Mouse (Mus musculus) midbrain, embryonic 16.5 days (tissue): ENCODE measurements around the gene Lonp2. TPM values are rescaled to one million over a fixed set of nuclear protein-coding genes. Genes with fewer than 3 reads are reported as not detected.

ENCODE experiments used
- ATAC-seq: fragments of 200-750 bp; cut with Nextera tagmentation; 2 replicates; pipeline ENCODE4 v1.8.0; 2017; ENCODE audit warnings: moderate TSS enrichment
- H3K27ac ChIP-seq: fragments of 300-500 bp; sonication (generic); 2 replicates; pipeline ENCODE4 v1.5.1; 2014; ENCODE audit warnings: mild to moderate bottlenecking, low read length, mixed read lengths
- H3K27me3 ChIP-seq: fragments of 300-500 bp; sonication (generic); 2 replicates; pipeline ENCODE4 v1.6.1; 2014; ENCODE audit warnings: low read depth, low read length, mixed read lengths; ENCODE audit not compliant: control insufficient read depth, insufficient read depth
- H3K36me3 ChIP-seq: fragments of 300-500 bp; sonication (generic); 2 replicates; pipeline ENCODE4 v1.6.1; 2014; ENCODE audit warnings: mild to moderate bottlenecking, low read length, moderate library complexity, mixed read lengths; ENCODE audit not compliant: control insufficient read depth, insufficient read depth
- H3K4me1 ChIP-seq: fragments of 300-500 bp; sonication (generic); 2 replicates; pipeline ENCODE4 v1.6.1; 2014; ENCODE audit warnings: mild to moderate bottlenecking, low read length, mixed read lengths; ENCODE audit not compliant: control insufficient read depth, insufficient read depth
- H3K4me2 ChIP-seq: fragments of 300-500 bp; sonication (generic); 2 replicates; pipeline ENCODE4 v1.6.1; 2014; ENCODE audit warnings: mild to moderate bottlenecking, low read length, mixed read lengths
- H3K4me3 ChIP-seq: fragments of 300-500 bp; sonication (generic); 2 replicates; pipeline ENCODE4 v1.5.1; 2014; ENCODE audit warnings: low read depth, mild to moderate bottlenecking, low read length, moderate library complexity, mixed read lengths
- H3K9ac ChIP-seq: fragments of 300-500 bp; sonication (generic); 2 replicates; pipeline ENCODE4 v1.6.1; 2014; ENCODE audit warnings: low read depth, low read length, mixed read lengths
- H3K9me3 ChIP-seq: fragments of 300-500 bp; sonication (generic); replicated peaks from 2 replicates; pipeline ENCODE4 v1.6.1; 2014; ENCODE audit warnings: mild to moderate bottlenecking, low read length, mixed read lengths; ENCODE audit not compliant: control insufficient read depth, poor library complexity, severe bottlenecking
- WGBS: fragments of 180-500 bp; shearing (Covaris S2); extraction: QIAGEN DNeasy Blood & Tissue Kit; methylation state at CpG from one replicate; pipeline ENCODE4 v1.1.7; 2014; 5-methylcytosine and 5-hydroxymethylcytosine counted together
- polyA plus RNA-seq: library from polyadenylated mRNA; unstranded; fragments of >200 nt; fragmentation: Nextera tagmentation; extraction: Ambion mirVana; gene quantifications from 2 replicates; pipeline ENCODE4 v1.2.1, GENCODE M21; 2015

The Lonp2 gene
- polyA plus RNA-seq, 1 experiment from 2014 or later = 84.8 TPM

- H3K4me3 ChIP-seq = no peak overlapping the region
- H3K27me3 ChIP-seq = no peaks in the 10 kb centered on the region
- no peak overlapping the region for H3K27ac ChIP-seq
- H3K4me1 ChIP-seq = no peaks in the 10 kb centered on the region
- ATAC-seq = no peak
- peaks cover 18% of the 10 kb centered on the region for H3K36me3 ChIP-seq
- H3K9me3 ChIP-seq = no peaks in the 10 kb centered on the region
- H3K4me2 ChIP-seq = no peak overlapping the region
- H3K9ac ChIP-seq = no peak overlapping the region
- 88% methylated on average over 4 of the region's 4 CpGs for WGBS
These were observed 15.1 kb downstream of the Lonp2 start for GRCm38 (mm10) chr8:86638981-86639380.

GRCm38 (mm10) chr8:86642682-86643081 lies 18.8 kb downstream of the Lonp2 start:
- Histone ChIP-seq H3K36me3 (peaks cover 11% of the 10 kb centered on the region), H3K4me3 (no peak overlapping the region), H3K9ac (no peak overlapping the region), H3K27me3 (no peaks in the 10 kb centered on the region), H3K9me3 (no peaks in the 10 kb centered on the region), H3K4me1 (no peaks in the 10 kb centered on the region), H3K4me2 (no peak overlapping the region), H3K27ac (no peak overlapping the region)
- ATAC-seq = no peak
- 89% methylated on average over 3 of the region's 3 CpGs for WGBS

GRCm38 (mm10) chr8:86644661-86645060 lies 20.8 kb downstream of the Lonp2 start:
- H3K9me3 ChIP-seq = no peaks in the 10 kb centered on the region
- H3K36me3 ChIP-seq = peaks cover 8% of the 10 kb centered on the region
- no peaks in the 10 kb centered on the region for H3K4me1 ChIP-seq
- H3K27me3 ChIP-seq = no peaks in the 10 kb centered on the region
- 92% methylated on average over 4 of the region's 4 CpGs for whole genome bisulfite sequencing
- H3K9ac ChIP-seq = no peak overlapping the region
- ATAC-seq = no peak
- H3K4me3 ChIP-seq = no peak overlapping the region
- no peak overlapping the region for H3K4me2 ChIP-seq
- H3K27ac ChIP-seq = no peak overlapping the region

- WGBS = 95% methylated on average over 3 of the region's 3 CpGs
- Histone ChIP-seq H3K36me3 (0 out of 2 replicates have a peak, but pooled peaks cover 6% of the 10 kb centered on the region), H3K27ac (no peak overlapping the region), H3K27me3 (no peaks in the 10 kb centered on the region), H3K4me2 (no peak overlapping the region), H3K4me1 (no peaks in the 10 kb centered on the region), H3K9me3 (no peaks in the 10 kb centered on the region), H3K9ac (no peak overlapping the region), H3K4me3 (no peak overlapping the region)
- no peak for ATAC-seq
These were observed 23.9 kb downstream of the Lonp2 start for GRCm38 (mm10) chr8:86647771-86648170.

GRCm38 (mm10) chr8:86651416-86651815 lies 27.6 kb downstream of the Lonp2 start:
- Histone ChIP-seq H3K4me1 (no peaks in the 10 kb centered on the region), H3K27ac (no peak overlapping the region), H3K9ac (no peak overlapping the region), H3K27me3 (no peaks in the 10 kb centered on the region), H3K4me2 (no peak overlapping the region), H3K36me3 (peaks cover 15% of the 10 kb centered on the region), H3K4me3 (no peak overlapping the region), H3K9me3 (no peaks in the 10 kb centered on the region)
- WGBS = 78% methylated on average over 5 of the region's 5 CpGs
- no peak for ATAC-seq

GRCm38 (mm10) chr8:86652546-86652945 lies 28.7 kb downstream of the Lonp2 start:
- H3K9ac ChIP-seq = no peak overlapping the region
- no peak for ATAC-seq
- H3K27me3 ChIP-seq = no peaks in the 10 kb centered on the region
- no peaks in the 10 kb centered on the region for H3K4me1 ChIP-seq
- peaks cover 15% of the 10 kb centered on the region for H3K36me3 ChIP-seq
- H3K9me3 ChIP-seq = no peaks in the 10 kb centered on the region
- H3K27ac ChIP-seq = no peak overlapping the region
- H3K4me2 ChIP-seq = no peak overlapping the region
- WGBS = 65% methylated on average over 2 of the region's 2 CpGs
- no peak overlapping the region for H3K4me3 ChIP-seq

GRCm38 (mm10) chr8:86654578-86654977 lies 30.7 kb downstream of the Lonp2 start:
- no peak for ATAC-seq

GRCm38 (mm10) chr8:86668750-86669149 lies 44.9 kb downstream of the Lonp2 start:
- H3K36me3 ChIP-seq = peaks cover 7% of the 10 kb centered on the region
- no peak overlapping the region for H3K27ac ChIP-seq
- H3K4me3 ChIP-seq = no peak overlapping the region
- H3K4me2 ChIP-seq = no peak overlapping the region
- no peak overlapping the region for H3K9ac ChIP-seq
- H3K9me3 ChIP-seq = no peaks in the 10 kb centered on the region
- ATAC-seq = no peak
- H3K4me1 ChIP-seq = no peaks in the 10 kb centered on the region
- H3K27me3 ChIP-seq = no peaks in the 10 kb centered on the region

More at GRCm38 (mm10) chr8:86654578-86654977, 30.7 kb downstream of the Lonp2 start:
- H3K4me2 ChIP-seq = no peak overlapping the region
- no peaks in the 10 kb centered on the region for H3K9me3 ChIP-seq
- no peak overlapping the region for H3K9ac ChIP-seq
- H3K27me3 ChIP-seq = no peaks in the 10 kb centered on the region
- WGBS = 86% methylated on average over 1 of the region's 1 CpGs
- no peak overlapping the region for H3K4me3 ChIP-seq
- H3K4me1 ChIP-seq = no peaks in the 10 kb centered on the region
- H3K36me3 ChIP-seq = peaks cover 19% of the 10 kb centered on the region
- no peak overlapping the region for H3K27ac ChIP-seq

GRCm38 (mm10) chr8:86669259-86669658 lies 45.4 kb downstream of the Lonp2 start:
- no peak overlapping the region for H3K27ac ChIP-seq
- ATAC-seq = no peak
- H3K36me3 ChIP-seq = peaks cover 7% of the 10 kb centered on the region
- H3K4me3 ChIP-seq = no peak overlapping the region
- H3K9me3 ChIP-seq = no peaks in the 10 kb centered on the region
- H3K9ac ChIP-seq = no peak overlapping the region
- H3K27me3 ChIP-seq = no peaks in the 10 kb centered on the region
- H3K4me2 ChIP-seq = no peak overlapping the region
- 70% methylated on average over 4 of the region's 4 CpGs for WGBS
- no peaks in the 10 kb centered on the region for H3K4me1 ChIP-seq
